ENCODE assay signal across 8 mouse cellular contexts in genomic region chr3:96904851-96905541, GRCm38 (mm10). TPM values are rescaled to one million over a fixed set of nuclear protein-coding genes. Genes with fewer than 3 reads are reported as not detected.
DNase-seq lines count a peak whose midpoint lies in the region; ATAC-seq and TF ChIP-seq lines count a peak whose summit lies in the region.

Gene Gpr89, minus strand, starts transcription at chr3:96905346.

- peak; percentile 99 for ATAC-seq in embryonic facial prominence, embryonic 14.5 days (ENCODE audit: low read depth)
- ATAC-seq in limb, embryonic 13.5 days (ENCODE audit: low FRiP score, low read depth) = peak; percentile 97
- ATAC-seq in midbrain, embryonic 16.5 days = peak; percentile 97

- peak within 1 kb of the TSS; percentile 91 for H3K9ac ChIP-seq in embryonic facial prominence, embryonic 14.5 days (ENCODE audit: low read depth, low read length)
- peak within 1 kb of the TSS; percentile 82 for H3K9ac ChIP-seq in heart, adult 2 months (ENCODE audit: low read depth, low read length)
- H3K9ac ChIP-seq in limb, embryonic 13.5 days = peak within 1 kb of the TSS; percentile 91
- peak within 1 kb of the TSS; percentile 99 for H3K9ac ChIP-seq in midbrain, embryonic 16.5 days (ENCODE audit: low read depth, low read length)

- peak within 1 kb of the TSS; percentile 89 for H3K4me3 ChIP-seq in embryonic facial prominence, embryonic 14.5 days (ENCODE audit: low read depth, low read length)
- peak within 1 kb of the TSS; percentile 94 for H3K4me3 ChIP-seq in heart, adult 2 months
- peak within 1 kb of the TSS; percentile 100 for H3K4me3 ChIP-seq in limb, embryonic 13.5 days
- H3K4me3 ChIP-seq in midbrain, embryonic 16.5 days (ENCODE audit: low read depth, low read length) = peak within 1 kb of the TSS; percentile 97

- H3K27ac ChIP-seq in embryonic facial prominence, embryonic 14.5 days (replicated peaks; ENCODE audit: low read depth, low read length) = no peak within 1 kb of the TSS
- H3K27ac ChIP-seq in heart, adult 2 months = peak within 1 kb of the TSS; percentile 51
- no peak within 1 kb of the TSS for H3K27ac ChIP-seq in limb, embryonic 13.5 days
- H3K27ac ChIP-seq in midbrain, embryonic 16.5 days (ENCODE audit: low read length) = peak within 1 kb of the TSS; percentile 73

- peak; percentile 73 for TF ChIP-seq POLR2A in heart, adult 2 months (IDR thresholded peaks at IDR 0.05; ENCODE audit: insufficient read depth, low read depth, low read length)

- TF ChIP-seq EP300 in heart, adult 2 months (IDR thresholded peaks at IDR 0.05; ENCODE audit: insufficient read depth, low read depth, low read length) = no peak

- WGBS in embryonic facial prominence, embryonic 14.5 days = under 1% methylated on average over 19 of the region's 40 CpGs
- WGBS in heart, adult 2 months = 1% methylated on average over 40 of the region's 40 CpGs
- WGBS in limb, embryonic 13.5 days = under 1% methylated on average over 40 of the region's 40 CpGs
- under 1% methylated on average over 40 of the region's 40 CpGs for WGBS in midbrain, embryonic 16.5 days

- no peaks in the 10 kb centered on the region for H3K36me3 ChIP-seq in embryonic facial prominence, embryonic 14.5 days (ENCODE audit: control insufficient read depth, insufficient read depth, low read length)
- no peaks in the 10 kb centered on the region for H3K36me3 ChIP-seq in heart, adult 2 months (ENCODE audit: control insufficient read depth, insufficient read depth, low read length)
- no peaks in the 10 kb centered on the region for H3K36me3 ChIP-seq in limb, embryonic 13.5 days
- H3K36me3 ChIP-seq in midbrain, embryonic 16.5 days (ENCODE audit: control insufficient read depth, insufficient read depth, low read length) = no peaks in the 10 kb centered on the region

- peaks cover 6% of the 10 kb centered on the region for H3K4me1 ChIP-seq in embryonic facial prominence, embryonic 14.5 days (ENCODE audit: control insufficient read depth, insufficient read depth, low read length)
- H3K4me1 ChIP-seq in heart, adult 2 months (ENCODE audit: control insufficient read depth, insufficient read depth, low read length) = no peaks in the 10 kb centered on the region; the same call in 1 of the 2 replicates
- peaks cover 7% of the 10 kb centered on the region for H3K4me1 ChIP-seq in limb, embryonic 13.5 days
- peaks cover 9% of the 10 kb centered on the region for H3K4me1 ChIP-seq in midbrain, embryonic 16.5 days (ENCODE audit: control insufficient read depth, insufficient read depth, low read length)

- peak within 1 kb of the TSS; percentile 83 for H3K4me2 ChIP-seq in embryonic facial prominence, embryonic 14.5 days (ENCODE audit: low read depth, low read length)
- H3K4me2 ChIP-seq in limb, embryonic 13.5 days (replicated peaks) = peak within 1 kb of the TSS; percentile 91
- peak within 1 kb of the TSS; percentile 68 for H3K4me2 ChIP-seq in midbrain, embryonic 16.5 days (ENCODE audit: low read length)

- intact Hi-C loops in heart, adult 2 months (cut with DNase I) = loop anchor here (5.0 kb wide), 2 partner anchors 93 to 857 kb away; no protein-coding TSS in a partner anchor

- peak; percentile 92 for DNase-seq in 3T3-L1 (ENCODE audit: low read depth, low spot score)
- peak; percentile 90 to 91 for DNase-seq in adrenal gland, postnatal 4 days (ENCODE audit: low spot score in 2 of 2)
- DNase-seq in embryonic facial prominence, embryonic 14.5 days (ENCODE audit: low spot score) = peak; percentile 94
- peak; percentile 91 to 92 for DNase-seq in heart, adult 2 months
- peak; percentile 95 to 96 for DNase-seq in kidney, adult 8-10 months
- DNase-seq in spleen, postnatal 10 days (ENCODE audit: low spot score in 2 of 2) = peak; percentile 96 to 97

- no peaks in the 10 kb centered on the region for H3K79me2 ChIP-seq in heart, adult 2 months (replicated peaks; ENCODE audit: control insufficient read depth, insufficient read depth, low read length)

- no peak for TF ChIP-seq CTCF in heart, adult 2 months (IDR thresholded peaks at IDR 0.05)

- no peaks in the 10 kb centered on the region for H3K9me3 ChIP-seq in embryonic facial prominence, embryonic 14.5 days (ENCODE audit: control insufficient read depth, low read length)
- no peaks in the 10 kb centered on the region for H3K9me3 ChIP-seq in limb, embryonic 13.5 days
- no peaks in the 10 kb centered on the region for H3K9me3 ChIP-seq in midbrain, embryonic 16.5 days (replicated peaks; ENCODE audit: control insufficient read depth, low read length, poor library complexity, severe bottlenecking)

- no peaks in the 10 kb centered on the region for H3K27me3 ChIP-seq in embryonic facial prominence, embryonic 14.5 days (replicated peaks; ENCODE audit: control insufficient read depth, insufficient read depth, low read length)
- H3K27me3 ChIP-seq in heart, adult 2 months (ENCODE audit: control insufficient read depth, insufficient read depth, low read length) = no peaks in the 10 kb centered on the region
- H3K27me3 ChIP-seq in limb, embryonic 13.5 days = peaks cover 27% of the 10 kb centered on the region
- H3K27me3 ChIP-seq in midbrain, embryonic 16.5 days (ENCODE audit: control insufficient read depth, insufficient read depth, low read depth, low read length) = peaks cover 5% of the 10 kb centered on the region

RNA-seq across cellular contexts. Expression of gene Gpr89, which starts in this region (rescaled TPM):
- 10 to 100 TPM; 29.1 to 34.6 TPM for total RNA-seq in adrenal gland, postnatal 4 days (2021)
- 41.0 and 47.0 TPM in 2 replicates for polyA plus RNA-seq in embryonic facial prominence, embryonic 14.5 days (2014; fragmentation: Nextera tagmentation; extraction: Ambion mirVana)
- total RNA-seq in heart, adult 2 months (2021) = 10 to 100 TPM; 22.9 to 24.2 TPM
- polyA plus RNA-seq in heart, adult 2 months (2012; rRNA removed) = 16.2 and 26.2 TPM in 2 replicates
- 40.3 and 41.5 TPM in 2 replicates for polyA plus RNA-seq in limb, embryonic 13.5 days (2015; fragmentation: Nextera tagmentation; extraction: Ambion mirVana)
- 36.3 and 41.2 TPM in 2 replicates for polyA plus RNA-seq in midbrain, embryonic 16.5 days (2015; fragmentation: Nextera tagmentation; extraction: Ambion mirVana)

Comparison
In these comparisons a context has a peak if more than half of its experiments do, and no peak if none do; other contexts are left out.
1. H3K27ac ChIP-seq: peak in heart, adult 2 months (single experiment) and midbrain, embryonic 16.5 days (single experiment); none in embryonic facial prominence, embryonic 14.5 days (single experiment) and limb, embryonic 13.5 days (single experiment).
2. Peak in every context shown above with its lines, with median percentiles within 50 percentile points of each other: DNase-seq, ATAC-seq, H3K4me2 ChIP-seq, H3K4me3 ChIP-seq and H3K9ac ChIP-seq.